Mouse (Mus musculus): ENCODE measurements around the gene Dcst2. TPM values are rescaled to one million over a fixed set of nuclear protein-coding genes. Genes with fewer than 3 reads are reported as not detected.

Dcst2 gene
- 0.11 and 0.19 TPM in 2 replicates for polyA plus RNA-seq (2015; fragmentation: Nextera tagmentation; extraction: Ambion mirVana)

GRCm38 (mm10) chr3:89361675-89362074 is at the start of gene Dcst2:
Dcst2 (plus strand) TSS chr3:89361975.
- Histone ChIP-seq H3K4me2 (no peak within 1 kb of the TSS), H3K4me3 (no peak within 1 kb of the TSS), H3K27ac (no peak within 1 kb of the TSS), H3K9me3 (no peaks in the 10 kb centered on the region), H3K27me3 (no peaks in the 10 kb centered on the region), H3K9ac (no peak within 1 kb of the TSS), H3K4me1 (no peaks in the 10 kb centered on the region; the same call in 1 of the 2 replicates), H3K36me3 (no peaks in the 10 kb centered on the region)
- no peak for ATAC-seq (ENCODE audit: borderline replicate concordance, extremely low read depth, low FRiP score, low TSS enrichment)
- 78% methylated on average over 7 of the region's 7 CpGs for WGBS

GRCm38 (mm10) chr3:89314340-89314739 is 47.4 kb upstream of the Dcst2 start:
- WGBS = 40% methylated on average over 5 of the region's 5 CpGs

GRCm38 (mm10) chr3:89314791-89315190 is 47.0 kb upstream of the Dcst2 start:
- H3K4me1 ChIP-seq = peaks cover 39% of the 10 kb centered on the region
- H3K9ac ChIP-seq = no peak overlapping the region
- H3K4me3 ChIP-seq = peak overlapping the region; percentile 40
- H3K27ac ChIP-seq = peak overlapping the region; percentile 86
- no peaks in the 10 kb centered on the region for H3K9me3 ChIP-seq
- no peaks in the 10 kb centered on the region for H3K36me3 ChIP-seq
- 34% methylated on average over 2 of the region's 2 CpGs for WGBS
- peak; percentile 17 for ATAC-seq (ENCODE audit: borderline replicate concordance, extremely low read depth, low FRiP score, low TSS enrichment)
- peaks cover 28% of the 10 kb centered on the region for H3K27me3 ChIP-seq
- peak overlapping the region; percentile 82 for H3K4me2 ChIP-seq

More at GRCm38 (mm10) chr3:89314340-89314739, 47.4 kb upstream of the Dcst2 start:
- Histone ChIP-seq H3K27ac (peak overlapping the region; percentile 86), H3K27me3 (peaks cover 24% of the 10 kb centered on the region), H3K4me2 (peak overlapping the region; percentile 82), H3K4me1 (peaks cover 34% of the 10 kb centered on the region), H3K4me3 (no peak overlapping the region), H3K9ac (no peak overlapping the region), H3K36me3 (no peaks in the 10 kb centered on the region), H3K9me3 (no peaks in the 10 kb centered on the region)
- ATAC-seq (ENCODE audit: borderline replicate concordance, extremely low read depth, low FRiP score, low TSS enrichment) = peak; percentile 23

GRCm38 (mm10) chr3:89315195-89315929 is 46.4 kb upstream of the Dcst2 start:
- Histone ChIP-seq H3K27ac (peak overlapping the region; percentile 86), H3K4me3 (peak overlapping the region; percentile 40), H3K9me3 (no peaks in the 10 kb centered on the region), H3K27me3 (peaks cover 34% of the 10 kb centered on the region), H3K4me2 (peak overlapping the region; percentile 82), H3K4me1 (peaks cover 44% of the 10 kb centered on the region), H3K9ac (peak overlapping the region; percentile 5), H3K36me3 (no peaks in the 10 kb centered on the region)
- 7% methylated on average over 21 of the region's 26 CpGs for WGBS
- ATAC-seq (ENCODE audit: borderline replicate concordance, extremely low read depth, low FRiP score, low TSS enrichment) = peak; percentile 37

- Histone ChIP-seq H3K4me2 (peak overlapping the region; percentile 82), H3K9ac (peak overlapping the region; percentile 5), H3K27me3 (peaks cover 42% of the 10 kb centered on the region), H3K4me3 (peak overlapping the region; percentile 40), H3K27ac (peak overlapping the region; percentile 48), H3K36me3 (no peaks in the 10 kb centered on the region), H3K4me1 (peaks cover 52% of the 10 kb centered on the region), H3K9me3 (no peaks in the 10 kb centered on the region)
- 0 out of 2 replicates have a peak, but pooled peaks have one; percentile 1 for ATAC-seq (ENCODE audit: borderline replicate concordance, extremely low read depth, low FRiP score, low TSS enrichment)
- WGBS = 7% methylated on average over 40 of the region's 40 CpGs
Measured at GRCm38 (mm10) chr3:89315930-89316831, 45.6 kb upstream of the Dcst2 start.

- no peaks in the 10 kb centered on the region for H3K36me3 ChIP-seq
- peak overlapping the region; percentile 5; the same call in 1 of the 2 replicates for H3K9ac ChIP-seq
- H3K4me1 ChIP-seq = peaks cover 59% of the 10 kb centered on the region
- ATAC-seq (ENCODE audit: borderline replicate concordance, extremely low read depth, low FRiP score, low TSS enrichment) = peak; percentile 23; the same call in 1 of the 2 replicates
- peak overlapping the region; percentile 48; the same call in 1 of the 2 replicates for H3K27ac ChIP-seq
- WGBS = 2% methylated on average over 4 of the region's 4 CpGs
- peaks cover 49% of the 10 kb centered on the region for H3K27me3 ChIP-seq
- H3K4me2 ChIP-seq = peak overlapping the region; percentile 82
- H3K4me3 ChIP-seq = peak overlapping the region; percentile 40; the same call in 1 of the 2 replicates
- H3K9me3 ChIP-seq = no peaks in the 10 kb centered on the region
Measured at GRCm38 (mm10) chr3:89316833-89317232, 44.9 kb upstream of the Dcst2 start.

GRCm38 (mm10) chr3:89317246-89317645 is 44.5 kb upstream of the Dcst2 start:
- H3K9ac ChIP-seq = no peak overlapping the region
- H3K4me1 ChIP-seq = peaks cover 63% of the 10 kb centered on the region
- H3K36me3 ChIP-seq = no peaks in the 10 kb centered on the region
- peaks cover 53% of the 10 kb centered on the region for H3K27me3 ChIP-seq
- no peak for ATAC-seq (ENCODE audit: borderline replicate concordance, extremely low read depth, low FRiP score, low TSS enrichment)
- no peak overlapping the region for H3K27ac ChIP-seq
- peak overlapping the region; percentile 82 for H3K4me2 ChIP-seq
- H3K9me3 ChIP-seq = no peaks in the 10 kb centered on the region
- no peak overlapping the region for H3K4me3 ChIP-seq
- 59% methylated on average over 6 of the region's 6 CpGs for WGBS

GRCm38 (mm10) chr3:89318316-89318715 is 43.5 kb upstream of the Dcst2 start:
- WGBS = 64% methylated on average over 8 of the region's 8 CpGs
- no peak for ATAC-seq (ENCODE audit: borderline replicate concordance, extremely low read depth, low FRiP score, low TSS enrichment)
- Histone ChIP-seq H3K4me3 (no peak overlapping the region), H3K27ac (no peak overlapping the region), H3K9me3 (no peaks in the 10 kb centered on the region), H3K36me3 (no peaks in the 10 kb centered on the region), H3K4me2 (no peak overlapping the region), H3K9ac (no peak overlapping the region), H3K27me3 (peaks cover 61% of the 10 kb centered on the region), H3K4me1 (peaks cover 66% of the 10 kb centered on the region)

- Histone ChIP-seq H3K9me3 (no peaks in the 10 kb centered on the region), H3K4me3 (peak overlapping the region; percentile 55), H3K27ac (no peak overlapping the region), H3K27me3 (peaks cover 61% of the 10 kb centered on the region), H3K9ac (peak overlapping the region; percentile 43), H3K4me1 (peaks cover 66% of the 10 kb centered on the region), H3K36me3 (no peaks in the 10 kb centered on the region), H3K4me2 (peak overlapping the region; percentile 97)
- WGBS = 18% methylated on average over 21 of the region's 21 CpGs
- ATAC-seq (ENCODE audit: borderline replicate concordance, extremely low read depth, low FRiP score, low TSS enrichment) = no peak
Measured at GRCm38 (mm10) chr3:89318971-89319590, 42.7 kb upstream of the Dcst2 start.

- WGBS = 2% methylated on average over 58 of the region's 58 CpGs
- H3K4me1 ChIP-seq = peaks cover 63% of the 10 kb centered on the region
- H3K9me3 ChIP-seq = no peaks in the 10 kb centered on the region
- no peaks in the 10 kb centered on the region for H3K36me3 ChIP-seq
- H3K27ac ChIP-seq = no peak overlapping the region
- no peak for ATAC-seq (ENCODE audit: borderline replicate concordance, extremely low read depth, low FRiP score, low TSS enrichment)
- peak overlapping the region; percentile 55 for H3K4me3 ChIP-seq
- peak overlapping the region; percentile 97 for H3K4me2 ChIP-seq
- H3K27me3 ChIP-seq = peaks cover 61% of the 10 kb centered on the region
- peak overlapping the region; percentile 43 for H3K9ac ChIP-seq
Measured at GRCm38 (mm10) chr3:89319591-89320350, 42.0 kb upstream of the Dcst2 start.

Measured in lung, embryonic 15.5 days (tissue).